Mouse (Mus musculus) retina, postnatal 7 days (tissue): ENCODE results near the gene Klk1b1.
"Not testable (repeated sequence)": the region's sequence is repeated elsewhere in the genome, so short reads cannot be mapped to it uniquely, and the experiment has no call there.

Experiments
- DNase-seq: peaks from one replicate; pipeline ENCODE4 v3.0.0-alpha.2; 2012; ENCODE audit warnings: low read depth, low spot score

Klk1b1 gene

GRCm38 (mm10) chr7:44004847-44005246 is 38.3 kb downstream of the Klk1b1 start:
- no peak for DNase-seq

- not testable (repeated sequence) for DNase-seq
Observed at GRCm38 (mm10) chr7:44011868-44012267, 45.3 kb downstream of the Klk1b1 start, which contains the start of gene Klk1b26. TSS of gene Klk1b26 (plus strand) at chr7:44012168.

DNA sequence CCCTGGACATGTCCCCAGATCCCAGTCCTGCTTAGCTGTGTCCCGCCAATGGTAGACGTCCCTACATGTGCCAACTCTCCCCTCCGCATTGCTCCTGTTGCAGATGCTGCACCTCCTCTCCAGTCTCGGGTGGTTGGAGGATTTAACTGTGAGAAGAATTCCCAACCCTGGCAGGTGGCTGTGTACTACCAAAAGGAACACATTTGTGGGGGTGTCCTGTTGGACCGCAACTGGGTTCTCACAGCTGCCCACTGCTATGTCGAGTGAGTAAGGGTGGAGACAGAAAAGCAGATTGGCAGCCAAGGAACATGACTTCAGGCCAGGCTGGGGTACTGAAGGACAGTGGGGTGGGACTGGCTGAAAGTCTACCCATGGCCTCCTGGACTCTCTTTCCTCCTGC is 48.1 kb downstream of the Klk1b1 start:
- DNase-seq: not testable (repeated sequence)

GRCm38 (mm10) chr7:44015071-44015470 is 48.5 kb downstream of the Klk1b1 start:
- DNase-seq: no peak
